Mouse (Mus musculus) olfactory bulb, adult 2 months (tissue): Measurements from ENCODE around the gene Adra2b.

Experiments
- CTCF ChIP-seq: fragments of 200-500 bp; IDR thresholded peaks from 2 replicates; pipeline ENCODE4 v1.5.1; 2012; ENCODE audit warnings: low read depth, mild to moderate bottlenecking, low read length, moderate library complexity; ENCODE audit not compliant: insufficient read depth
- POLR2A ChIP-seq: fragments of 200-500 bp; IDR thresholded peaks from 2 replicates; pipeline ENCODE4 v1.6.1; 2012; ENCODE audit warnings: mild to moderate bottlenecking, low read depth, low read length, moderate library complexity; ENCODE audit not compliant: insufficient read depth

DNA sequence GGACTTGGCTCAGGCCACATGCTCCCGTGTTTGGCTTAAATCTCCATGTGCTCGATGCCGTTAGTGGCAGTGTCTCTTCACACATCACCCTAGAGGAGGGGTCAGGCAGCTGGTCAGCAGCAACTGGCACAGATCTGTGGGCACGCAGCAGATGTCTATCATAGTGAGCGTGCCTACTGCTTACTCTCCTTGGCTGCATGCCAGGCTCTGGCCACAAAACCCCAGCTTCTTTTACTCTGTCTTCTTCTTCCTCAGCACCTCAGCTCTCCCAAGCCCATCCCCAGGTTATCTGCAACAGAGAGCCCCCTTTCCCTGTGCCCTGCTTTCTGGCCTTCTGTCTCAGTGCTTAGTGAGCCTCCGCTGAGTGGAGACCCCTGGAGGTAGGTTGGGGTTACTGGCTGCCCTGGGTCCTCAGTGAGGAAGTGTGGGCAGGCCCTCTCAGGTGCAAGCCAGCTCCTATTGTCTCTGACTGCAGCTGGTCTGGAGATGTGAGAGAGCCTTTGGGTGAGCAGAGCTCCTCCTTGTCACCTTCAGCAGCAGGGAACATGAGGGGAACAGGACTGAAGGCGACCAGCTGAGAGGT lies 12.8 kb downstream of the Adra2b start:
- TF ChIP-seq CTCF (no peak), POLR2A (no peak)
